Mouse (Mus musculus) C2C12 (cell line): Measurements from ENCODE around the gene Zfp597. TPM values are rescaled to one million over a fixed set of nuclear protein-coding genes. Genes with fewer than 3 reads are reported as not detected.

Source experiments
- H3K27me3 ChIP-seq: one replicate; pipeline ENCODE4 v1.6.1; 2011; ENCODE audit not compliant: control insufficient read depth, insufficient read depth, insufficient read length
- H3K36me3 ChIP-seq: one replicate; pipeline ENCODE4 v1.6.1; 2011; ENCODE audit not compliant: control insufficient read depth, insufficient read depth
- H3K4me3 ChIP-seq: one replicate; pipeline ENCODE4 v1.5.1; 2011; ENCODE audit warnings: mild to moderate bottlenecking, control low read depth; ENCODE audit not compliant: poor library complexity, insufficient read depth, severe bottlenecking
- H3K79me2 ChIP-seq: one replicate; pipeline ENCODE4 v1.6.1; 2011; ENCODE audit not compliant: control insufficient read depth, insufficient read depth
- H3K79me3 ChIP-seq: one replicate; pipeline ENCODE4 v1.6.1; 2011; ENCODE audit warnings: low read depth, control low read depth
- H3ac ChIP-seq: one replicate; pipeline ENCODE3; 2011; ENCODE audit warnings: low read depth; ENCODE audit not compliant: control insufficient read depth, insufficient read length
- CEBPB ChIP-seq: IDR thresholded peaks from one replicate; pipeline ENCODE4 v1.6.1; 2011; ENCODE audit warnings: low read depth, mild to moderate bottlenecking, control low read depth, moderate library complexity
- CTCF ChIP-seq: IDR thresholded peaks from one replicate; pipeline ENCODE4 v1.5.1; 2011; ENCODE audit not compliant: control insufficient read depth, insufficient read depth, insufficient read length
- FOSL1 ChIP-seq: IDR thresholded peaks from one replicate; pipeline ENCODE4 v1.8.0; 2011; ENCODE audit warnings: mild to moderate bottlenecking, low read length; ENCODE audit not compliant: poor library complexity, insufficient read depth, severe bottlenecking
- MAX ChIP-seq: IDR thresholded peaks from one replicate; pipeline ENCODE4 v1.6.1; 2011; ENCODE audit warnings: mild to moderate bottlenecking, control low read depth
- MYOD1 ChIP-seq: IDR thresholded peaks from one replicate; pipeline ENCODE4 v1.6.1; 2011; ENCODE audit warnings: low read depth; ENCODE audit not compliant: control insufficient read depth, insufficient read length
- MYOG ChIP-seq: IDR thresholded peaks from one replicate; pipeline ENCODE4 v1.6.1; 2011; ENCODE audit not compliant: control insufficient read depth, insufficient read length; ENCODE audit errors: extremely low read depth
- USF1 ChIP-seq: IDR thresholded peaks from one replicate; pipeline ENCODE4 v1.6.1; 2011; ENCODE audit warnings: low read depth, mild to moderate bottlenecking, control low read depth, moderate library complexity
- polyA plus RNA-seq: library from polyadenylated mRNA; unstranded; fragments of >200 nt; fragmentation: generic; extraction: Trizol; gene quantifications from one replicate; pipeline ENCODE4 v1.2.1, GENCODE M21; 2012; ENCODE audit warnings: missing spikeins

Zfp597 gene
- polyA plus RNA-seq, 1 experiment: 1.1 TPM

GRCm38 (mm10) chr16:3885065-3885670 lies 807 bp upstream of the Zfp597 start:
- TF ChIP-seq FOSL1 (no peak), MAX (peak; percentile 7)
- no peaks in the 10 kb centered on the region for H3K27me3 ChIP-seq
- H3K79me2 ChIP-seq: peaks cover 94% of the 10 kb centered on the region
- H3K79me3 ChIP-seq: peaks cover 40% of the 10 kb centered on the region
- peak overlapping the region; percentile 89 for H3K4me3 ChIP-seq
- peak overlapping the region; percentile 88 for H3ac ChIP-seq
- H3K36me3 ChIP-seq: peaks cover 3% of the 10 kb centered on the region

GRCm38 (mm10) chr16:3876346-3876745 lies 8.0 kb downstream of the Zfp597 start:
- Histone ChIP-seq H3ac (no peak overlapping the region), H3K79me3 (no peaks in the 10 kb centered on the region), H3K4me3 (no peak overlapping the region), H3K27me3 (no peaks in the 10 kb centered on the region), H3K36me3 (peaks cover 21% of the 10 kb centered on the region), H3K79me2 (peaks cover 12% of the 10 kb centered on the region)
- TF ChIP-seq MYOG (no peak), MYOD1 (no peak), CEBPB (no peak), CTCF (no peak), FOSL1 (no peak), MAX (no peak), USF1 (no peak)

GRCm38 (mm10) chr16:3872216-3873047 lies 11.9 kb downstream of the Zfp597 start, which contains the start of gene Naa60:
TSS of gene Naa60 (plus strand) at chr16:3872375.
- Histone ChIP-seq H3K4me3 (no peak within 1 kb of the TSS), H3K79me3 (no peaks in the 10 kb centered on the region), H3K36me3 (peaks cover 14% of the 10 kb centered on the region), H3K79me2 (no peaks in the 10 kb centered on the region), H3ac (peak within 1 kb of the TSS; percentile 48), H3K27me3 (no peaks in the 10 kb centered on the region)
- TF ChIP-seq USF1: no peak
- TF ChIP-seq CEBPB: no peak

- Histone ChIP-seq H3K27me3 (no peaks in the 10 kb centered on the region), H3K79me3 (no peaks in the 10 kb centered on the region)
- TF ChIP-seq FOSL1 (no peak), MAX (no peak), CEBPB (no peak), CTCF (no peak), MYOG (no peak), USF1 (no peak), MYOD1 (no peak)
Measured at GRCm38 (mm10) chr16:3871815-3872214, 12.5 kb downstream of the Zfp597 start.

GRCm38 (mm10) chr16:3859254-3859653 lies 25.1 kb downstream of the Zfp597 start:
- no peaks in the 10 kb centered on the region for H3K27me3 ChIP-seq

More at GRCm38 (mm10) chr16:3871815-3872214, 12.5 kb downstream of the Zfp597 start:
- peaks cover 13% of the 10 kb centered on the region for H3K36me3 ChIP-seq
- no peak overlapping the region for H3K4me3 ChIP-seq
- no peaks in the 10 kb centered on the region for H3K79me2 ChIP-seq
- H3ac ChIP-seq: peak overlapping the region; percentile 48

More at GRCm38 (mm10) chr16:3859254-3859653, 25.1 kb downstream of the Zfp597 start:
- H3K79me3 ChIP-seq: no peaks in the 10 kb centered on the region
- H3K4me3 ChIP-seq: no peak overlapping the region
- no peak overlapping the region for H3ac ChIP-seq
- H3K36me3 ChIP-seq: peaks cover 22% of the 10 kb centered on the region
- H3K79me2 ChIP-seq: no peaks in the 10 kb centered on the region
- TF ChIP-seq CTCF (no peak), MAX (no peak), CEBPB (no peak), FOSL1 (no peak), MYOD1 (no peak), MYOG (no peak), USF1 (no peak)
